Mouse (Mus musculus): ENCODE results near the gene Rbfox3. TPM values are rescaled to one million over a fixed set of nuclear protein-coding genes. Genes with fewer than 3 reads are reported as not detected.
A peak's percentile ranks its signal among the peaks of the same experiment; 100 is the strongest.

Rbfox3 gene
- polyA plus RNA-seq, 1 experiment from 2014 or later = 0.82 TPM

DNA sequence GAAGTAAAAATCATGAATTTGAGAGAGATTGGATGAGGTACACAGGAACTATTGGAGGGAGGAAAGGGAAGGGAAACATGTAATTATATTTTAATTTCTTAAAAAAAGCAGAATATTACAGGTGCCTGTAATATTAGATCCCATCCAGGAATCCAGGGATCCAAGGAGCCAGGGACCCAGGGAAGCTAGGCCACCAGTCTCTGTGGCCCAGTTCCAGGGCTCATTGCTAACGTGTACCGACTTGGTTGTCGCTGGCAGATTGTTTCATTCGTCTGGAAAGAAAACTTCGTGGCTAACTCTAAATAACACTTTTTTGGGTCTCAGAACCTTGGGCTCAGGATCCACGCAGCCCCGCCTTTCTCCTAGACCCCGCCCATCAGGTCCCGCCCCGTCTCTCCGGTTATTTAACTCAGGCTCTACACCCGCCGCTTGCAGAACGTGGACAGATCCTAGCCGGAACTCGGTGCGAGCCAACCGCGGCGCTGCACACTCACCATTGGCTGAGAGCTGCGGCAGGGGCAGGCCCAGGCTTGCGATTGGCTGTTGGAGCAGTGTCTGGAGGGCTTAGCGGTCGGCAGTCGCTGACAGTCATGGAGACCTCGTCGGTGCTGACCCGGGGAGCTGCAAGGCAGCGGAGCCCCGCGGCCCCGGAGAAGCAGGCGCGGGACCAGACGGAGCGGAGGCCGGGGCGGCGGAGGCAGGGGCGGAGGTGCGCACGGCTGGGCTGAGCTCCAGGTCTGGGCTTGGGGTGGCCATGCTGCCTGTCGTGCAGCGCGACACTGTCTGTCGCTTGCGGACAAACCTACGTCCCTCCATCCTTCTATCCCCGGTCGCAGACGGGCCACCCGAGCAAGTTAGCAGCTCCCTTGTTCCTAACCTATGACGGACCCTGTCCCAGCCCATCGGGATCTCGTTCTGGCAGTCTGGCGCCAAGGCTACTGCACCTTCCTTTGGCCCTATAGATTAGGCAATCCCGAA lies 434.7 kb downstream of the Rbfox3 start, which contains the start of gene Engase:
Gene Engase (plus strand): TSS at position 434 of the 978 bp plus-strand sequence.
- Histone ChIP-seq H3K4me3 (replicated peaks; ENCODE audit: low read depth, low read length) (peak within 1 kb of the TSS; percentile 55), H3K4me1 (replicated peaks; ENCODE audit: insufficient read depth, low read length) (no peaks in the 10 kb centered on the region; the same call in 1 of the 2 replicates), H3K4me2 (ENCODE audit: low read length) (peak within 1 kb of the TSS; percentile 90), H3K9ac (ENCODE audit: low read depth, low read length) (peak within 1 kb of the TSS; percentile 61), H3K27me3 (ENCODE audit: insufficient read depth, low read length) (no peaks in the 10 kb centered on the region), H3K9me3 (replicated peaks; ENCODE audit: low read length) (no peaks in the 10 kb centered on the region), H3K36me3 (ENCODE audit: insufficient read depth, low read length) (no peaks in the 10 kb centered on the region), H3K27ac (no peak within 1 kb of the TSS)
- under 1% methylated on average over 54 of the region's 57 CpGs for WGBS
- peak; percentile 98 for DNase-seq (ENCODE audit: low spot score)
- ATAC-seq (replicated peaks; ENCODE audit: low FRiP score, low read depth) = peak; percentile 98
- no peak for TF ChIP-seq CTCF (IDR thresholded peaks at IDR 0.05; ENCODE audit: low read depth)

DNA sequence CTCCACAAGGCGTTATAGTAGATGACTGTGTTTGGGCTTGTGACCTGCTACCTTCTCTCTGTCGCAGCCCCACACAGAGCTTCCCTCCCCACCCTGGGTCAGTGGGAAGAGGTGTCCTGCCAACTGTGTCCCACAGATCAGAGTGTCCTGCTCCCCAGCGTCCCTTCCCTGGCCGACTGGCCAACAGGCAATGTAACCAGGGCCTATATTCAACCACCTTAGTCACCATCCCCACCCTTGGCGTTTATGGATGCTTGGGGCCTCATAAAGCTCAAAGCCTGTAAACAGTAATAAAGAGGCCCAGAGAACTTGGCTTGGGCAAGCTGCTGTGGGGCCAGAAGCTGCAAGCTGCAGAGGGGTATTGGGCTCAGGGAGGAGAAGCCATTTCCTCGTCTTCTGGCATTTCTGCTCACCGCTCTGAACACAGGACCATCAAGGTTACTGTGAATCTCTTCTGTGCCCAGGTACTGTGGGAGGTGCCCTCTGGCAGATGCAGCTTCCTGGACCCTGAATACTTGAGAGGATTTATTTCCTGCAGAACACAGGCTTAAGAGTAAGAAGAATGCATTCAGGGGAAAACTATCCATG lies 435.8 kb downstream of the Rbfox3 start:
- Histone ChIP-seq H3K27me3 (ENCODE audit: insufficient read depth, low read length) (no peaks in the 10 kb centered on the region), H3K9ac (ENCODE audit: low read depth, low read length) (no peak overlapping the region), H3K27ac (no peak overlapping the region), H3K4me2 (ENCODE audit: low read length) (no peak overlapping the region), H3K36me3 (ENCODE audit: insufficient read depth, low read length) (no peaks in the 10 kb centered on the region), H3K4me3 (replicated peaks; ENCODE audit: low read depth, low read length) (no peak overlapping the region), H3K4me1 (replicated peaks; ENCODE audit: insufficient read depth, low read length) (no peaks in the 10 kb centered on the region; the same call in 1 of the 2 replicates), H3K9me3 (replicated peaks; ENCODE audit: low read length) (no peaks in the 10 kb centered on the region)
- 51% methylated on average over 7 of the region's 7 CpGs for WGBS
- no peak for TF ChIP-seq CTCF (IDR thresholded peaks at IDR 0.05; ENCODE audit: low read depth)
- ATAC-seq (replicated peaks; ENCODE audit: low FRiP score, low read depth) (no peak), DNase-seq (ENCODE audit: low spot score) (no peak)

DNA sequence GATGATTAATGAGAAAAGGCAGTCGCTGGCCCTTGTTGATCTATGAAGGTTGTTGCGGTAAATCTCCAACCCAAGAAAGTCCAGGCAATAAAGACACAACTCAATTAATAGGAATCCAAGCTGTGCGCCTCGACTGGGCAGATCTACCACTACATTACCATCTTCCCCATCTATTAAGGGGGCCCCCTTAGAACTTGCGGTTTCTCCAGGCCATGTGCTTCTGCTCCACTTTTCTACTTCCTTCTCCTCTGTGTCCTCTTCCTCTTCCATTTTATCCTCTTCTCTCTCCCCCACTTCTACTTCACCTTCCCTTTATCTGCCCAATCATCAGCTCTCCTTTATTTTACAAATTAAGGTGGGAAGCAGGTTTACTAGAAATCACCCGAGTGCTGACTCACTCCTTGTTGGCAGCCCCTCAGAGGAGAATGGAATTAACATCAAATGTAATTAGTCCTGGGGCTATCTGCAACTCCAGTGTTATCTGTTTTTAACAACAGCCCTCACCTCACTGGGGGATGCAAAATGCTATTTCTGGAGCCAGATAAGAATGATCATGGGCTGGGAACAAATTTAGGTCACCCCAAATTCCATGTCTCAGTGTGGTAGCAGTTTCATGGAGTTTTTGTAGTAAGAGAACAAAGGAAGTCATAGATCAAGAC lies 437.4 kb downstream of the Rbfox3 start:
- no peak overlapping the region for H3K9ac ChIP-seq (ENCODE audit: low read depth, low read length)
- H3K9me3 ChIP-seq (replicated peaks; ENCODE audit: low read length) = no peaks in the 10 kb centered on the region
- no peak for TF ChIP-seq CTCF (IDR thresholded peaks at IDR 0.05; ENCODE audit: low read depth)
- H3K4me1 ChIP-seq (replicated peaks; ENCODE audit: insufficient read depth, low read length) = no peaks in the 10 kb centered on the region; the same call in 1 of the 2 replicates
- H3K36me3 ChIP-seq (ENCODE audit: insufficient read depth, low read length) = no peaks in the 10 kb centered on the region
- no peak overlapping the region for H3K4me2 ChIP-seq (ENCODE audit: low read length)
- WGBS = 67% methylated on average over 6 of the region's 6 CpGs
- H3K27me3 ChIP-seq (ENCODE audit: insufficient read depth, low read length) = no peaks in the 10 kb centered on the region
- H3K27ac ChIP-seq = no peak overlapping the region
- no peak overlapping the region for H3K4me3 ChIP-seq (replicated peaks; ENCODE audit: low read depth, low read length)
- DNase-seq (ENCODE audit: low spot score) (no peak), ATAC-seq (replicated peaks; ENCODE audit: low FRiP score, low read depth) (no peak)

DNA sequence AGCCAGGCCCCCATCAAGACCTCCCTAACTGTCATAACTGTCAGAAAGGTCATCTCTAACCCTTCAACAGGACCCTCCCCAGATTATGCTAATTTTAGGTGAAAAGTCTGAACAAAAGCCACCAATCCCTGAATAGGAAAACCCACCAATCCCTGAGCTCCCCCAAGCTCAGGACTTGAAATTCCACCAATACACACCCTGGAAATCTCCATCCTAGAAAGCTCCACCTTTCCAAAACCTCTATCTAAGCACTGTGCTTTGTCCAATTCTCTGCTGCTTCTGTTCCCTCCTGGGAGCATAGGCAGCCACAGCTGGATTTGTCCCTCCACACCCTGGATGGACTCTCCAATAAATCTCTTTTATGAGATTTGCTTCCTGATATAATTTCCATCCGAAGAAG lies 438.2 kb downstream of the Rbfox3 start:
- H3K27ac ChIP-seq = no peak overlapping the region
- H3K9ac ChIP-seq (ENCODE audit: low read depth, low read length) = no peak overlapping the region
- WGBS = 25% methylated on average over 1 of the region's 1 CpGs
- no peak for TF ChIP-seq CTCF (IDR thresholded peaks at IDR 0.05; ENCODE audit: low read depth)
- H3K27me3 ChIP-seq (ENCODE audit: insufficient read depth, low read length) = no peaks in the 10 kb centered on the region
- H3K4me1 ChIP-seq (replicated peaks; ENCODE audit: insufficient read depth, low read length) = no peaks in the 10 kb centered on the region; the same call in 1 of the 2 replicates
- H3K4me3 ChIP-seq (replicated peaks; ENCODE audit: low read depth, low read length) = no peak overlapping the region
- H3K4me2 ChIP-seq (ENCODE audit: low read length) = no peak overlapping the region
- no peak for DNase-seq (ENCODE audit: low spot score)
- H3K36me3 ChIP-seq (ENCODE audit: insufficient read depth, low read length) = no peaks in the 10 kb centered on the region
- H3K9me3 ChIP-seq (replicated peaks; ENCODE audit: low read length) = no peaks in the 10 kb centered on the region
- ATAC-seq (replicated peaks; ENCODE audit: low FRiP score, low read depth) = no peak

DNA sequence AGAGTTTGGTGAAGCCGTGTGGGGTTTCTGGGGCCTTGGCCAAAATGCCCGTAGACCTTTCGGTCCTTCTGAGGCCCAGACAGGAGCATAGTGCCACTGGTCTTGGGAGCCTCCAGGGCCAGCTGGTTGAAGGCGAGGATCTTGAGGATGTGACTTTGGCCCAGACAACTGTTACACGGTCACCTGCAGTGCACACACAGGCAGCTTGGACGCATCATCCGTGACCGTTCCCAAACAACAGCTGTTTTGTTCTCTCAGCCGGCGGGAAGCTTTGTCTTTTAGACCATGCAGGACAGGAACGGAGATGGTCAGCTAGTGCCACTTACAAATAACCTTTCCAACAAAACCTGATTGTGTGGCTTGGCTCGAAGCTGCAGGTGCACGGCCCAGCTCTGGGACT lies 439.7 kb downstream of the Rbfox3 start:
- 0 out of 2 replicates have a peak overlapping the region, but pooled peaks have one; percentile 43 for H3K27ac ChIP-seq
- no peak overlapping the region for H3K4me3 ChIP-seq (replicated peaks; ENCODE audit: low read depth, low read length)
- H3K27me3 ChIP-seq (ENCODE audit: insufficient read depth, low read length) = no peaks in the 10 kb centered on the region
- TF ChIP-seq CTCF (IDR thresholded peaks at IDR 0.05; ENCODE audit: low read depth) = no peak
- 50% methylated on average over 13 of the region's 13 CpGs for WGBS
- DNase-seq (ENCODE audit: low spot score) = peak; percentile 44
- no peaks in the 10 kb centered on the region for H3K36me3 ChIP-seq (ENCODE audit: insufficient read depth, low read length)
- no peak overlapping the region for H3K9ac ChIP-seq (ENCODE audit: low read depth, low read length)
- no peaks in the 10 kb centered on the region for H3K9me3 ChIP-seq (replicated peaks; ENCODE audit: low read length)
- no peak for ATAC-seq (replicated peaks; ENCODE audit: low FRiP score, low read depth)
- H3K4me2 ChIP-seq (ENCODE audit: low read length) = no peak overlapping the region
- H3K4me1 ChIP-seq (replicated peaks; ENCODE audit: insufficient read depth, low read length) = no peaks in the 10 kb centered on the region

Measured in kidney, postnatal 0 days (tissue).